Mouse (Mus musculus) limb, embryonic 11.5 days (tissue): ENCODE results near the gene Upf3a. TPM values are rescaled to one million over a fixed set of nuclear protein-coding genes. Genes with fewer than 3 reads are reported as not detected.
"Not testable (repeated sequence)": the region's sequence is repeated elsewhere in the genome, so short reads cannot be mapped to it uniquely, and the experiment has no call there.

Source experiments
- ATAC-seq: fragments of 200-750 bp; cut with Nextera tagmentation; 2 replicates; pipeline ENCODE4 v1.8.0; 2017; ENCODE audit warnings: low read depth; ENCODE audit not compliant: insufficient number of reproducible peaks, low FRiP score, low TSS enrichment
- DNase-seq: peaks from one replicate; pipeline ENCODE4 v3.0.0-alpha.2; 2015; ENCODE audit warnings: low spot score
- H3K27ac ChIP-seq: fragments of 300-500 bp; sonication (generic); replicated peaks from 2 replicates; pipeline ENCODE4 v1.5.1; 2014; ENCODE audit warnings: low read depth, mild to moderate bottlenecking, low read length
- H3K27me3 ChIP-seq: fragments of 300-500 bp; sonication (generic); 2 replicates; pipeline ENCODE4 v1.6.1; 2014; ENCODE audit warnings: mild to moderate bottlenecking, low read length, mixed read lengths; ENCODE audit not compliant: control insufficient read depth, insufficient read depth
- H3K36me3 ChIP-seq: fragments of 300-500 bp; sonication (generic); 2 replicates; pipeline ENCODE4 v1.6.1; 2014; ENCODE audit warnings: mild to moderate bottlenecking, low read length, moderate library complexity, mixed read lengths; ENCODE audit not compliant: control insufficient read depth, insufficient read depth
- H3K4me1 ChIP-seq: fragments of 300-500 bp; sonication (generic); 2 replicates; pipeline ENCODE4 v1.6.1; 2014; ENCODE audit warnings: low read length, mixed read lengths; ENCODE audit not compliant: control insufficient read depth, insufficient read depth
- H3K4me2 ChIP-seq: fragments of 300-500 bp; sonication (generic); 2 replicates; pipeline ENCODE4 v1.6.1; 2014; ENCODE audit warnings: low read depth, mild to moderate bottlenecking, moderate library complexity; ENCODE audit not compliant: severe bottlenecking
- H3K4me3 ChIP-seq: fragments of 300-500 bp; sonication (generic); 2 replicates; pipeline ENCODE4 v1.5.1; 2014; ENCODE audit warnings: low read depth, low read length
- H3K9ac ChIP-seq: fragments of 300-500 bp; sonication (generic); 2 replicates; pipeline ENCODE4 v1.6.1; 2014; ENCODE audit warnings: mild to moderate bottlenecking, low read length
- H3K9me3 ChIP-seq: fragments of 300-500 bp; sonication (generic); 2 replicates; pipeline ENCODE4 v1.6.1; 2016; ENCODE audit warnings: low read length; ENCODE audit not compliant: control insufficient read depth
- WGBS: fragments of 180-500 bp; shearing (Covaris S2); extraction: QIAGEN DNeasy Blood & Tissue Kit; methylation state at CpG from one replicate; pipeline ENCODE4 v1.1.7; 2014; 5-methylcytosine and 5-hydroxymethylcytosine counted together
- polyA plus RNA-seq: library from polyadenylated mRNA; unstranded; fragments of >200 nt; fragmentation: Nextera tagmentation; extraction: Ambion mirVana; gene quantifications from 2 replicates; pipeline ENCODE4 v1.2.1, GENCODE M21; 2014

The Upf3a gene
- polyA plus RNA-seq, 1 experiment from 2014 or later = 43.7 TPM

DNA sequence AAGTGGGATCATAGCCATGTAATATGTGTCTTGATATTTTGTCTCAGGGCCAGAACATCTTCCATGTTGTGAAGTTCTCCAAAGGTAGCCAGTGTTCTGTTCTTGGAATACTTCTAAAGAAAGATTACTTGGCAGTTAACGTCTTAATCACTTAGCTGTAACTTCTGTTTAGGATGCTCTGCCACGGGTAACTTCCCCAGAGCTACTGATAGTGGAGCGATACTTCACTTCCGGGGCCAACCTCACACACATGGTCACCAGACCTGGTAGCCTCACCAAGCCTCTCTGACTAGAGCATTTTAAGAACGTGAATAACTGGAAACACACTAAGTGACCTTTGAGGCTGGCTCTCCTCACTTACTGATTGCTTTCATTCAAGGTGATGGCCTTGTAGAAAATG, 14.2 kb downstream of the Upf3a start:
- ATAC-seq (no peak), DNase-seq (no peak)
- Histone ChIP-seq H3K4me3 (no peak overlapping the region), H3K9me3 (no peaks in the 10 kb centered on the region), H3K4me1 (no peaks in the 10 kb centered on the region), H3K36me3 (peaks cover 21% of the 10 kb centered on the region; the same call in 1 of the 2 replicates), H3K27ac (no peak overlapping the region), H3K27me3 (no peaks in the 10 kb centered on the region), H3K9ac (no peak overlapping the region), H3K4me2 (no peak overlapping the region)
- whole genome bisulfite sequencing = 90% methylated on average over 5 of the region's 5 CpGs

DNA sequence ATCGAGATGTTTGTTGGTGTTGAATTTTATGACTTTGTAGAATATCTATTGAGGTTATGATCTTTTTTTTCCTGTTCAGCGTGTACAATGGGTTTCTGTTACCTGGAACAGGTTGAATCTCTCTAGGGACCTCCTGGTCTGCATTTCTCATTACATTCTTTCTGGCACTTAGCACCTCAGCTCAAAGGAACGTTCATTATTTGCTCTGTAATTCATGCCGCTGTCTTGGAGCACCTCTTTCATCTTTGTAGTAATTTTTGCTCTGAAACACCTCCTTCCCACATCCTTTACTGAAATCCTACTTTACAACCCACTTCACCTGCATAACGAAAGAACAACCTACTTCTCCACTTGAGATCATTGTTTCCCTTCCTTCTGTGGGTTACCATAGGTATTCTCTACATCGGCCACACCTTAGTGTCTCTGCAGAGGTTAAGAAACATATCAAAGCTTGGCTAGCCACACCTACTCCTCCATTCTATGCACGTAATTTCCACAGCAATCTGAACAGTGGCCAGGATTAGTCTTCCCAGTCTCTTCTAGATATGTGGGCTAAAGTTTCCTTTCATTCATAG, 43.3 kb downstream of the Upf3a start:
- Histone ChIP-seq H3K4me1 (no peaks in the 10 kb centered on the region), H3K9me3 (no peaks in the 10 kb centered on the region), H3K4me3 (no peak overlapping the region), H3K27me3 (no peaks in the 10 kb centered on the region), H3K9ac (no peak overlapping the region), H3K27ac (no peak overlapping the region), H3K4me2 (no peak overlapping the region), H3K36me3 (no peaks in the 10 kb centered on the region)
- DNase-seq (no peak), ATAC-seq (no peak)
- WGBS = 76% methylated on average over 7 of the region's 7 CpGs

GRCm38 (mm10) chr8:13838289-13838688, 52.9 kb downstream of the Upf3a start, which contains the start of gene AF366264:
Gene AF366264, minus strand, starts transcription at chr8:13838389.
- not testable (repeated sequence) for ATAC-seq, H3K27me3 ChIP-seq, H3K9ac ChIP-seq, H3K36me3 ChIP-seq, H3K4me2 ChIP-seq, H3K27ac ChIP-seq, H3K4me3 ChIP-seq, H3K9me3 ChIP-seq, H3K4me1 ChIP-seq, DNase-seq
- 86% methylated on average over 5 of the region's 5 CpGs for WGBS

DNA sequence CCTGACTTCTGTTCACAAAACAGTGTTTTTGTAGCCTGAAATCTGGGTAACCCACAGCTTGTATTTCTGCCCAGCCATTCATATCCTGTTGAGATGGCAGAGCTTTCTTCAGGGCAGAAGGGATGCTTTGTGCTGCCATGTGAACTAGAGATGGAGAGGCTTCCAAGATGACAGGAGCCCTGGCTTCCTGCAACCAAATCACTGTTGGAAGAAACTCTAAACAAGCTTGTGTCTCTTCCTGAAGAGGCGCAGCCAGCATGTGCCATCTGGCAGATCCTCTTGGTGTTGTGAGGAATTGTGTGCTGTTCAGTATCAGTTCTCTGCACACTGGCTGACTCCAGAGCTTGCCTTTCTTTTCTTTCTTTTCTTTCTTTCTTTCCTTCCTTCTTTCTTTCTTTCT, 57.9 kb downstream of the Upf3a start:
- ATAC-seq, H3K27ac ChIP-seq, H3K9me3 ChIP-seq, H3K4me2 ChIP-seq, H3K27me3 ChIP-seq, H3K9ac ChIP-seq, H3K36me3 ChIP-seq, H3K4me1 ChIP-seq, H3K4me3 ChIP-seq, DNase-seq: not testable (repeated sequence)
- WGBS = 89% methylated on average over 1 of the region's 1 CpGs

Other genes with a start within 250 kb of the Upf3a start
- not detected in 2 replicates for gene 1700029H14Rik, start 223.2 kb upstream of the Upf3a start, polyA plus RNA-seq
- gene Rasa3, start 108.0 kb upstream of the Upf3a start, polyA plus RNA-seq = 16.6 and 19.8 TPM in 2 replicates
- 0.14 TPM in 1 of 2 replicates, not detected in the other for gene Cfap97d2, start 79.7 kb upstream of the Upf3a start, polyA plus RNA-seq
- 246 and 251 TPM in 2 replicates for gene Cdc16, start 27.9 kb upstream of the Upf3a start, polyA plus RNA-seq
- not detected in 2 replicates for gene AF366264, start 52.8 kb downstream of the Upf3a start, polyA plus RNA-seq
- gene Champ1, start 84.0 kb downstream of the Upf3a start, polyA plus RNA-seq = 49.3 and 52.2 TPM in 2 replicates
- 81.5 and 86.0 TPM in 2 replicates for gene Coprs, start 104.7 kb downstream of the Upf3a start, polyA plus RNA-seq